20 mouse cellular contexts compared by ENCODE assay signal in genomic region chr5:82288069-82288845, GRCm38 (mm10).
DNase-seq lines count a peak whose midpoint lies in the region; ATAC-seq and TF ChIP-seq lines count a peak whose summit lies in the region.
"Had no signal": no experiment of that assay in that cellular context is flagged by ENCODE, and none has a peak within 500 bp of the region (broad histone marks: within the 10 kb centered on the region; RNA-seq: fewer than 3 reads in every experiment).

No protein-coding gene starts in this region.

- H3K4me2 ChIP-seq in kidney, postnatal 0 days (ENCODE audit: low read length) = no peak overlapping the region
- no peak overlapping the region for H3K4me2 ChIP-seq in forebrain, embryonic 16.5 days (ENCODE audit: low read length)
- H3K4me2 ChIP-seq: intestine, embryonic 15.5 days; limb, embryonic 13.5 days; liver, embryonic 13.5 days had no signal

- no peaks in the 10 kb centered on the region for H3K4me1 ChIP-seq in kidney, postnatal 0 days (replicated peaks; ENCODE audit: insufficient read depth, low read length)
- H3K4me1 ChIP-seq in forebrain, embryonic 16.5 days (replicated peaks; ENCODE audit: control insufficient read depth, insufficient read depth, low read length) = no peaks in the 10 kb centered on the region
- H3K4me1 ChIP-seq: embryonic facial prominence, embryonic 10.5 days; intestine, embryonic 15.5 days; limb, embryonic 13.5 days; liver, embryonic 13.5 days had no signal

- H3K36me3 ChIP-seq in kidney, postnatal 0 days (ENCODE audit: insufficient read depth, low read length) = no peaks in the 10 kb centered on the region
- H3K36me3 ChIP-seq in forebrain, embryonic 16.5 days (ENCODE audit: control insufficient read depth, insufficient read depth) = no peaks in the 10 kb centered on the region
- H3K36me3 ChIP-seq: embryonic facial prominence, embryonic 10.5 days; intestine, embryonic 15.5 days; limb, embryonic 13.5 days; liver, embryonic 13.5 days had no signal

- no peak overlapping the region for H3K4me3 ChIP-seq in kidney, postnatal 0 days (replicated peaks; ENCODE audit: low read depth, low read length)
- no peak overlapping the region for H3K4me3 ChIP-seq in forebrain, embryonic 16.5 days (replicated peaks; ENCODE audit: low read length)
- H3K4me3 ChIP-seq: embryonic facial prominence, embryonic 10.5 days; heart, adult 2 months; intestine, embryonic 15.5 days; limb, embryonic 13.5 days; liver, embryonic 13.5 days had no signal

- 66% methylated on average over 5 of the region's 5 CpGs for WGBS in kidney, postnatal 0 days
- 26% methylated on average over 5 of the region's 5 CpGs for WGBS in forebrain, embryonic 16.5 days

- H3K27me3 ChIP-seq in kidney, postnatal 0 days (ENCODE audit: insufficient read depth, low read length) = no peaks in the 10 kb centered on the region
- no peaks in the 10 kb centered on the region for H3K27me3 ChIP-seq in forebrain, embryonic 16.5 days (replicated peaks; ENCODE audit: control insufficient read depth, insufficient read depth, low read length)
- H3K27me3 ChIP-seq: intestine, embryonic 15.5 days; limb, embryonic 13.5 days; liver, embryonic 13.5 days had no signal

- no peak for ATAC-seq in kidney, postnatal 0 days (replicated peaks; ENCODE audit: low FRiP score, low read depth)
- ATAC-seq in forebrain, embryonic 16.5 days = peak; percentile 95
- ATAC-seq in megakaryocyte-erythroid progenitor cell, adult 5-6 weeks (replicated peaks; ENCODE audit: low FRiP score, low TSS enrichment, poor library complexity, severe bottlenecking) = no peak
- ATAC-seq: activated CD4-positive, CD25-positive, alpha-beta regulatory T cell, adult 4 months; intestine, embryonic 15.5 days had no signal

- TF ChIP-seq CTCF in kidney, postnatal 0 days (IDR thresholded peaks at IDR 0.05; ENCODE audit: low read depth) = no peak

- no peak overlapping the region for H3K9ac ChIP-seq in kidney, postnatal 0 days (ENCODE audit: low read depth, low read length)
- H3K9ac ChIP-seq in forebrain, embryonic 16.5 days (replicated peaks; ENCODE audit: low read depth, low read length) = no peak overlapping the region
- H3K9ac ChIP-seq: intestine, embryonic 15.5 days; limb, embryonic 13.5 days; liver, embryonic 13.5 days had no signal

- H3K27ac ChIP-seq in kidney, postnatal 0 days = no peak overlapping the region
- no peak overlapping the region for H3K27ac ChIP-seq in forebrain, embryonic 16.5 days (ENCODE audit: low read length)
- H3K27ac ChIP-seq: embryonic facial prominence, embryonic 10.5 days; heart, adult 2 months; intestine, embryonic 15.5 days; limb, embryonic 13.5 days; liver, embryonic 13.5 days had no signal

- H3K9me3 ChIP-seq in kidney, postnatal 0 days (replicated peaks; ENCODE audit: low read length) = no peaks in the 10 kb centered on the region
- H3K9me3 ChIP-seq in forebrain, embryonic 16.5 days (ENCODE audit: control insufficient read depth, low read length) = no peaks in the 10 kb centered on the region
- H3K9me3 ChIP-seq: embryonic facial prominence, embryonic 10.5 days; intestine, embryonic 15.5 days; limb, embryonic 13.5 days; liver, embryonic 13.5 days had no signal

- DNase-seq in cerebellum, postnatal 10 days = peak; percentile 8 to 17
- no peak for DNase-seq in cerebellum, adult 11 months
- peak; percentile 60 for DNase-seq in kidney, postnatal 0 days (ENCODE audit: low spot score)
- DNase-seq in kidney, adult 18-20 months = no peak
- DNase-seq in brain, adult 2 months (ENCODE audit: low read depth, low spot score) = peak; percentile 32
- DNase-seq in lung, postnatal 36 days = no peak
- DNase-seq: adrenal gland, postnatal 14 days; cerebellum, adult 8-10 months; gastrocnemius, postnatal 14 days; heart, adult 2 months; heart, postnatal 36 days; liver, embryonic 13.5 days; spleen, adult 18-20 months; thymus, postnatal 25 days had no signal

Comparison
In these comparisons a context has a peak if more than half of its experiments do, and no peak if none do; other contexts are left out.
1. DNase-seq: peak in cerebellum, postnatal 10 days (2 of 2), kidney, postnatal 0 days (single experiment) and brain, adult 2 months (single experiment); none in cerebellum, adult 11 months (single experiment), kidney, adult 18-20 months (single experiment) and lung, postnatal 36 days (single experiment).